Mouse (Mus musculus) heart, embryonic 16.5 days (tissue): ENCODE measurements around the gene Hist1h1t. TPM values are rescaled to one million over a fixed set of nuclear protein-coding genes. Genes with fewer than 3 reads are reported as not detected.
"Not testable (repeated sequence)": the region's sequence is repeated elsewhere in the genome, so short reads cannot be mapped to it uniquely, and the experiment has no call there.

ENCODE experiments used
- ATAC-seq: fragments of 200-750 bp; cut with Nextera tagmentation; replicated peaks from 2 replicates; pipeline ENCODE4 v1.8.0; 2017; ENCODE audit warnings: moderate number of reproducible peaks; ENCODE audit not compliant: insufficient read depth, low FRiP score; ENCODE audit errors: extremely low read depth
- H3K27ac ChIP-seq: fragments of 300-500 bp; sonication (generic); 2 replicates; pipeline ENCODE4 v1.5.1; 2014; ENCODE audit warnings: mild to moderate bottlenecking, low read length, control low read depth, moderate library complexity
- H3K27me3 ChIP-seq: fragments of 300-500 bp; sonication (generic); 2 replicates; pipeline ENCODE4 v1.6.1; 2014; ENCODE audit warnings: low read length, mixed read lengths; ENCODE audit not compliant: control insufficient read depth, insufficient read depth
- H3K36me3 ChIP-seq: fragments of 300-500 bp; sonication (generic); 2 replicates; pipeline ENCODE4 v1.6.1; 2014; ENCODE audit not compliant: control insufficient read depth, insufficient read depth
- H3K4me1 ChIP-seq: fragments of 300-500 bp; sonication (generic); 2 replicates; pipeline ENCODE4 v1.6.1; 2014; ENCODE audit warnings: low read length, mixed read lengths; ENCODE audit not compliant: control insufficient read depth, insufficient read depth
- H3K4me2 ChIP-seq: fragments of 300-500 bp; sonication (generic); 2 replicates; pipeline ENCODE4 v1.6.1; 2014; ENCODE audit warnings: low read depth, mild to moderate bottlenecking, control low read depth, low read length
- H3K4me3 ChIP-seq: fragments of 300-500 bp; sonication (generic); 2 replicates; pipeline ENCODE4 v1.5.1; 2014; ENCODE audit warnings: mild to moderate bottlenecking, control low read depth, low read length
- H3K9ac ChIP-seq: fragments of 300-500 bp; sonication (generic); 2 replicates; pipeline ENCODE4 v1.6.1; 2014; ENCODE audit warnings: low read length, control low read depth
- H3K9me3 ChIP-seq: fragments of 300-500 bp; sonication (generic); replicated peaks from 2 replicates; pipeline ENCODE4 v1.6.1; 2016; ENCODE audit warnings: low read length; ENCODE audit not compliant: control insufficient read depth
- WGBS: fragments of 180-500 bp; shearing (Covaris S2); extraction: QIAGEN DNeasy Blood & Tissue Kit; methylation state at CpG from one replicate; pipeline ENCODE4 v1.1.7; 2014; 5-methylcytosine and 5-hydroxymethylcytosine counted together
- polyA plus RNA-seq: library from polyadenylated mRNA; unstranded; fragments of >200 nt; fragmentation: Nextera tagmentation; extraction: Ambion mirVana; gene quantifications from 2 replicates; pipeline ENCODE4 v1.2.1, GENCODE M21; 2015

The Hist1h1t gene
- polyA plus RNA-seq, 1 experiment from 2014 or later: not detected

DNA sequence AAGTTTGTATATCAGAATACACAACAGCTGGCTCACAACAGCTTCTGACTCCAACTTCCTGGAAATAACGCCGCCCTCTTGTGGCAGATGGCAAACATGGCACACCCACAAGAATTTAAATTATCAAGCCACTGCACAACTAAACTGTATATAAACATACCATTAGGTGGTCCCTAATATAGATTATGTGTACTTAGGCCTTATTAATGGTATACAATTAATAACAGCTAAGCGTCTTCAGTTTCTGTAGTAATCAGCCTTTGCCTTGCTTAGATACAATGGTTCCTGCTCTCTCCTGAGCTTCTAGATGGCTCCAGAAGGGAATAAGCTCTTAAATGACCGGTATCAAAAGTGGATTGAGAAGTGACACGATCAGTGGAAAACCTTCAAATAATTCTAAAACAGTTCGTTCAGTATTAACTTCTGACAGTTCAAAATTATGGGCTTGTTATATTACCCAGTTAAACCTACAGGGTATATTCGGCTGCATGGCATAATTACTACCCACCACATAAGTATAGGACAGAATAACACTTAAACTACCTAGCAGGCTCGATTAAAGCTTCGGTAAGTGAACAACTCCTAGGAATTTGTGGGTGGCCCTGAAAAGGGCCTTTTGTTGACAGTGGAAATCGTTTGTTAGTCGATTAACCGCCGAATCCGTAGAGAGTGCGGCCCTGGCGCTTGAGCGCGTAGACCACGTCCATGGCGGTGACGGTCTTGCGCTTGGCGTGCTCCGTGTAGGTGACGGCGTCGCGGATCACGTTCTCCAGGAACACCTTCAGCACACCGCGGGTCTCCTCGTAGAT, 2.1 kb downstream of the Hist1h1t start:
- ATAC-seq: peak; percentile 12
- no peaks in the 10 kb centered on the region for H3K27me3 ChIP-seq
- peak overlapping the region; percentile 85 for H3K4me2 ChIP-seq
- peaks cover 6% of the 10 kb centered on the region; the same call in 1 of the 2 replicates for H3K4me1 ChIP-seq
- no peaks in the 10 kb centered on the region for H3K36me3 ChIP-seq
- H3K9me3 ChIP-seq: no peaks in the 10 kb centered on the region
- 1% methylated on average over 23 of the region's 32 CpGs for WGBS
- peak overlapping the region; percentile 59 for H3K4me3 ChIP-seq
- H3K27ac ChIP-seq: peak overlapping the region; percentile 92
- peak overlapping the region; percentile 68 for H3K9ac ChIP-seq

DNA sequence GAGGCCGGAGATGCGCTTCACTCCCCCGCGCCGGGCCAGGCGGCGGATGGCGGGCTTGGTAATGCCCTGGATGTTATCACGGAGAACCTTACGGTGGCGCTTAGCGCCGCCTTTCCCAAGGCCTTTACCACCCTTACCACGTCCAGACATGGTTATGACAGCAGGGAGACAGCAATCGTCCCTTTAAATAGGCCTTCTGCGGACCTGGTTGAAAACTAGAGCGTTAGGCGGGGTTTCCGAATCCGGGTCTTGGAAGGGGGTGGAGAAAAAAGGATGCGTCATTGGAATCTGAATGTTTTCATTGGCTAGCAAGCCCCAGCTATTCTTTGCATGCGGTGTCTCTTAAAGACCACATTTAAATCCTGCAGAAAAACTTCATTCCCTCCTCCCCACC, 2.7 kb downstream of the Hist1h1t start, which contains the start of gene Hist1h4c:
Gene Hist1h4c (minus strand): TSS at position 155 of the 394 bp plus-strand sequence.
- ATAC-seq: peak; percentile 96
- under 1% methylated on average over 20 of the region's 22 CpGs for WGBS
- Histone ChIP-seq H3K4me3 (peak within 1 kb of the TSS; percentile 59), H3K4me1 (peaks cover 6% of the 10 kb centered on the region; the same call in 1 of the 2 replicates), H3K27me3 (no peaks in the 10 kb centered on the region), H3K9ac (peak within 1 kb of the TSS; percentile 68), H3K4me2 (peak within 1 kb of the TSS; percentile 85), H3K9me3 (no peaks in the 10 kb centered on the region), H3K27ac (peak within 1 kb of the TSS; percentile 92), H3K36me3 (no peaks in the 10 kb centered on the region)

- Histone ChIP-seq H3K9me3 (no peaks in the 10 kb centered on the region), H3K4me2 (peak overlapping the region; percentile 85), H3K4me1 (peaks cover 6% of the 10 kb centered on the region; the same call in 1 of the 2 replicates), H3K27ac (peak overlapping the region; percentile 71), H3K36me3 (no peaks in the 10 kb centered on the region), H3K27me3 (no peaks in the 10 kb centered on the region), H3K4me3 (no peak overlapping the region), H3K9ac (peak overlapping the region; percentile 37; the same call in 1 of the 2 replicates)
- ATAC-seq: no peak
- WGBS: 67% methylated on average over 6 of the region's 6 CpGs
These were observed 3.4 kb downstream of the Hist1h1t start for GRCm38 (mm10) chr13:23698996-23699395.

DNA sequence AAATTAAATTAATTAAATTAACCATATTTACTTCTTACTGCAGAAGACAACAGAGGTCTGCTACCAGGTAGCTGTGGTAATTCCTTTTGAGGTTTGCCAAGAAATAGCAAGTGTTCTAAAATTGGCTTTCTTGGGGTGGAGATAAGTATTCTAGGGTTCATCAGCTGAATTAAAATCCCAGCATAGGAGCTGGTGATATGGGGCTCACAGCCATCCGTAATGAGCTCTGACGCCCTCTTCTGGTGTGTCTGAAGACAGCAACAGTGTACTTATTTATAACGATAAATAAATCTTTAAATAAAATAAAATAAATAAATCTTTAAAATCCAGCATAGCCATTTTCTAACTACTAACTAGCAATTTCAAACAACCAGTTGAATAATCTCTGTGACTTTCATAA, 4.2 kb downstream of the Hist1h1t start:
- no peak overlapping the region for H3K4me2 ChIP-seq
- ATAC-seq: no peak
- H3K36me3 ChIP-seq: no peaks in the 10 kb centered on the region
- WGBS: 61% methylated on average over 3 of the region's 3 CpGs
- H3K4me1 ChIP-seq: peaks cover 6% of the 10 kb centered on the region; the same call in 1 of the 2 replicates
- no peaks in the 10 kb centered on the region for H3K9me3 ChIP-seq
- H3K9ac ChIP-seq: no peak overlapping the region
- no peaks in the 10 kb centered on the region for H3K27me3 ChIP-seq
- no peak overlapping the region for H3K4me3 ChIP-seq
- H3K27ac ChIP-seq: no peak overlapping the region

GRCm38 (mm10) chr13:23700786-23701520, 5.3 kb downstream of the Hist1h1t start:
- H3K27ac ChIP-seq: no peak overlapping the region
- H3K9ac ChIP-seq: no peak overlapping the region
- peaks cover 6% of the 10 kb centered on the region; the same call in 1 of the 2 replicates for H3K4me1 ChIP-seq
- 15% methylated on average over 8 of the region's 8 CpGs for WGBS
- H3K4me2 ChIP-seq: no peak overlapping the region
- no peaks in the 10 kb centered on the region for H3K36me3 ChIP-seq
- no peak overlapping the region for H3K4me3 ChIP-seq
- peak; percentile 35; the same call in 1 of the 2 replicates for ATAC-seq
- H3K9me3 ChIP-seq: no peaks in the 10 kb centered on the region
- H3K27me3 ChIP-seq: no peaks in the 10 kb centered on the region

DNA sequence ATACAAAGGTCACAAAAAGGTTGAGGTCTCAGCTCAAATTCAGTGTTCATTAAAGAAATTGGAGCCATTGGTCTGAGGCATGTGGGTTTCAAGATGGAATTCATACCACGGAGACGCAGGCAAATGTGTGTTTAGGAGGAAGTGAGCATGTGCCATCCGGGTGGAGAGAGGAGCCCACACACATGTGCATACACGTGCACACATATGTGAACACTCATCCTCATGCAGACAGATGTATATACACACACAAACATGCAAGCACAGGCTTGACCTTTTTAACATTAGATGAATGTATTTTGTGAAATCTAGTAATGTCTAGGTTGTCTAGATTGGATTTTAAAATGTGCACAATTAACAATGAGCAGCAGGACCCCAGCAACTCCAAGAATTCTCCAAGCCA, 6.6 kb downstream of the Hist1h1t start:
- no peak overlapping the region for H3K27ac ChIP-seq
- ATAC-seq: no peak
- peaks cover 6% of the 10 kb centered on the region; the same call in 1 of the 2 replicates for H3K4me1 ChIP-seq
- H3K4me2 ChIP-seq: no peak overlapping the region
- WGBS: 66% methylated on average over 4 of the region's 4 CpGs
- no peak overlapping the region for H3K4me3 ChIP-seq
- no peaks in the 10 kb centered on the region for H3K9me3 ChIP-seq
- H3K27me3 ChIP-seq: no peaks in the 10 kb centered on the region
- H3K9ac ChIP-seq: no peak overlapping the region
- H3K36me3 ChIP-seq: no peaks in the 10 kb centered on the region

DNA sequence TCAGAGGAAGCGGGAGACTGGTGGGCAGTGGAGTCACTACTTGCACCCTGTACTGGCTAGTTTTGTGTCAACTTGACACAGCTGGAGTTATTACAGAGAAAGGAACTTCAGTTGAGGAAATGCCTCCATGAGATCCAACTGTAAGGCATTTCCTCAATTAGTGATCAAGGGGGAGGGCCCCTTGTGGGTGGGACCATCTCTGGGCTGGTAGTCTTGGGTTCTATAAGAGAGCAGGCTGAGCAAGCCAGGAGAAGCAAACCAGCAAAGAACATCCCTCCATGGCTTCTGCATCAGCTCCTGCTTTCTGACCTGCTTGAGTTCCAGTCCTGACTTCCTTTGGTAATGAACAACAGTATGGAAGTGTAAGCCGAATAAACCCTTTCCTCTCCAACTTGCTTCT, 7.2 kb downstream of the Hist1h1t start:
- not testable (repeated sequence) for H3K4me2 ChIP-seq, H3K27me3 ChIP-seq, H3K9me3 ChIP-seq, ATAC-seq, H3K9ac ChIP-seq, H3K36me3 ChIP-seq, H3K4me1 ChIP-seq, H3K4me3 ChIP-seq, H3K27ac ChIP-seq
- WGBS: 82% methylated on average over 2 of the region's 2 CpGs

GRCm38 (mm10) chr13:23705751-23706356, 10.2 kb downstream of the Hist1h1t start:
- Histone ChIP-seq H3K36me3 (no peaks in the 10 kb centered on the region), H3K4me3 (no peak overlapping the region), H3K4me2 (no peak overlapping the region), H3K27me3 (no peaks in the 10 kb centered on the region), H3K9me3 (no peaks in the 10 kb centered on the region), H3K27ac (no peak overlapping the region), H3K4me1 (peaks cover 12% of the 10 kb centered on the region), H3K9ac (no peak overlapping the region)
- 89% methylated on average over 7 of the region's 7 CpGs for WGBS
- no peak for ATAC-seq
